9 mouse cellular contexts compared by ENCODE assay signal in genomic region chr7:134348825-134349224, GRCm38 (mm10). TPM values are rescaled to one million over a fixed set of nuclear protein-coding genes. Genes with fewer than 3 reads are reported as not detected.
DNase-seq lines count a peak whose midpoint lies in the region; ATAC-seq and TF ChIP-seq lines count a peak whose summit lies in the region.
"Had no signal": no experiment of that assay in that cellular context is flagged by ENCODE, and none has a peak within 500 bp of the region (broad histone marks: within the 10 kb centered on the region; RNA-seq: fewer than 3 reads in every experiment).

No protein-coding gene starts in this region.

- peak; percentile 47 for ATAC-seq in Patski
- ATAC-seq in forebrain, embryonic 12.5 days (ENCODE audit: low FRiP score) = peak; percentile 63; the same call in 1 of the 2 replicates
- ATAC-seq in stomach, embryonic 15.5 days (ENCODE audit: insufficient read depth, low FRiP score, low read depth) = peak; percentile 76; the same call in 1 of the 2 replicates
- no peak for ATAC-seq in monocyte, adult 5-6 weeks (replicated peaks; ENCODE audit: insufficient number of reproducible peaks, low FRiP score, low TSS enrichment, poor library complexity, severe bottlenecking)

- POLR2A ChIA-PET in Patski (lab: Charles Lee) = no interaction called here

- 31% methylated on average over 6 of the region's 6 CpGs for WGBS in forebrain, embryonic 12.5 days
- WGBS in stomach, embryonic 15.5 days = 31% methylated on average over 6 of the region's 6 CpGs

- no peak overlapping the region for H3K27ac ChIP-seq in forebrain, embryonic 12.5 days
- H3K27ac ChIP-seq in stomach, embryonic 15.5 days = no peak overlapping the region
- H3K27ac ChIP-seq: heart, embryonic 13.5 days had no signal

- H3K4me1 ChIP-seq in forebrain, embryonic 12.5 days = no peaks in the 10 kb centered on the region
- no peaks in the 10 kb centered on the region for H3K4me1 ChIP-seq in stomach, embryonic 15.5 days
- H3K4me1 ChIP-seq: heart, embryonic 13.5 days had no signal

- peak; percentile 92 for TF ChIP-seq CTCF in Patski (IDR thresholded peaks at IDR 0.05)

- H3K9me3 ChIP-seq in forebrain, embryonic 12.5 days = no peaks in the 10 kb centered on the region
- no peaks in the 10 kb centered on the region for H3K9me3 ChIP-seq in stomach, embryonic 15.5 days
- H3K9me3 ChIP-seq: heart, embryonic 13.5 days had no signal

- CTCF ChIA-PET in Patski (lab: Charles Lee) = interaction anchor here (1.1 to 1.3 kb wide), 2 partner anchors 84 to 494 kb away, joined by 3 to 4 read pairs; no protein-coding TSS in a partner anchor

- H3K4me3 ChIP-seq in forebrain, embryonic 12.5 days (replicated peaks) = no peak overlapping the region
- no peak overlapping the region for H3K4me3 ChIP-seq in stomach, embryonic 15.5 days (replicated peaks)
- H3K4me3 ChIP-seq: heart, embryonic 13.5 days had no signal

- no peak overlapping the region for H3K4me2 ChIP-seq in forebrain, embryonic 12.5 days
- no peak overlapping the region for H3K4me2 ChIP-seq in stomach, embryonic 15.5 days
- H3K4me2 ChIP-seq: heart, embryonic 13.5 days had no signal

- DNase-seq in Patski (ENCODE audit: low read depth, low spot score) = no peak
- DNase-seq in brain, adult 2 months (ENCODE audit: low read depth, low spot score) = peak; percentile 78
- DNase-seq in heart, postnatal 4 days = peak; percentile 75
- DNase-seq in layer of hippocampus, postnatal 14 days (ENCODE audit: low spot score in 2 of 2) = peak; percentile 63 to 76
- DNase-seq in lung, postnatal 25 days (ENCODE audit: low spot score) = peak; percentile 63

- H3K27me3 ChIP-seq in Patski = no peaks in the 10 kb centered on the region
- H3K27me3 ChIP-seq in forebrain, embryonic 12.5 days = no peaks in the 10 kb centered on the region
- no peaks in the 10 kb centered on the region for H3K27me3 ChIP-seq in stomach, embryonic 15.5 days (replicated peaks)
- H3K27me3 ChIP-seq: heart, embryonic 13.5 days had no signal

- no peak overlapping the region for H3K9ac ChIP-seq in forebrain, embryonic 12.5 days
- H3K9ac ChIP-seq in stomach, embryonic 15.5 days = no peak overlapping the region
- H3K9ac ChIP-seq: heart, embryonic 13.5 days had no signal

- in situ Hi-C loops in Patski (cut with MboI; ENCODE audit: low pct_unique_long_range_greater_than_20kb) = loop anchor here (5.0 to 10.0 kb wide), 2 partner anchors 87 to 494 kb away; no protein-coding TSS in a partner anchor

- H3K36me3 ChIP-seq in forebrain, embryonic 12.5 days (replicated peaks) = no peaks in the 10 kb centered on the region
- H3K36me3 ChIP-seq in stomach, embryonic 15.5 days = no peaks in the 10 kb centered on the region
- H3K36me3 ChIP-seq: heart, embryonic 13.5 days had no signal

RNA-seq across cellular contexts. Expression of gene D7Ertd443e, which starts 36.6 kb away (rescaled TPM):
- polyA plus RNA-seq in Patski (2021) = 0.31 TPM
- not detected in 2 replicates for polyA plus RNA-seq in forebrain, embryonic 12.5 days (2016; fragmentation: Nextera tagmentation; extraction: Ambion mirVana)
- total RNA-seq in heart, postnatal 4 days (2021) = 1 to 10 TPM; 3.2 to 4.4 TPM
- 1 to 10 TPM; 1.7 to 2.7 TPM for total RNA-seq in layer of hippocampus, postnatal 14 days (2021)
- polyA plus RNA-seq in stomach, embryonic 15.5 days (2015; fragmentation: Nextera tagmentation; extraction: Ambion mirVana) = 0.06 TPM in 1 of 2 replicates, not detected in the other
- not detected in 3 replicates for total RNA-seq in monocyte, adult 5-6 weeks (2017)
